Mouse (Mus musculus) lung, postnatal 0 days (tissue): ENCODE data around the gene Eapp.

Experiments used
- CTCF ChIP-seq: IDR thresholded peaks from 2 replicates; pipeline ENCODE4 v1.5.1; 2016; ENCODE audit warnings: antibody characterized with exemption, mild to moderate bottlenecking
- EP300 ChIP-seq: IDR thresholded peaks from 2 replicates; pipeline ENCODE4 v1.6.1; 2016; ENCODE audit warnings: antibody characterized with exemption, mild to moderate bottlenecking, control low read depth

- TF ChIP-seq CTCF (no peak), EP300 (no peak)
Observed at GRCm38 (mm10) chr12:54637033-54637432, 58.7 kb downstream of the Eapp start.
